Mouse (Mus musculus): Measurements from ENCODE around the gene Mypop. TPM values are rescaled to one million over a fixed set of nuclear protein-coding genes. Genes with fewer than 3 reads are reported as not detected.

Gene Mypop
- polyA plus RNA-seq, 1 experiment from 2014 or later, result 5.5 TPM

DNA sequence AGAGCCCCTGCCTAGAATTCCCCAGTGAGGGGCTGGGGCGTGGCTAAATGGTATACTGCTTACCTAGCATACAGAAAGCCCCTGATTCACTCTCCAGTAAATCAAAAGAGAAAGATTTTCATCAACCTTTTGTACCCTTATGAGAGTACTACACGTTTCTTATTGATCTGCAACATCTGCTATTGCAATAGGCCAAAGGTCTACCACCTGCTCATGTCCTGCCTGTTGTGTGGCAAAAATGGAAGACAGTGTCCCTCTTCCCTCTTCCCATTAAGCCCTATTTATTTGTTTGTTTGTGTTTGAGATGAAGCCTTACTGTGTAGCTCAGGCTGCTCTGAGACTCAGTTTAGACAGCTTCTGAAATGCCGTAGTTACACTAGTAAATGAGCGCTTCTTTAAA, 25.0 kb downstream of the Mypop start:
- DNase-seq (ENCODE audit: low spot score), result no peak

DNA sequence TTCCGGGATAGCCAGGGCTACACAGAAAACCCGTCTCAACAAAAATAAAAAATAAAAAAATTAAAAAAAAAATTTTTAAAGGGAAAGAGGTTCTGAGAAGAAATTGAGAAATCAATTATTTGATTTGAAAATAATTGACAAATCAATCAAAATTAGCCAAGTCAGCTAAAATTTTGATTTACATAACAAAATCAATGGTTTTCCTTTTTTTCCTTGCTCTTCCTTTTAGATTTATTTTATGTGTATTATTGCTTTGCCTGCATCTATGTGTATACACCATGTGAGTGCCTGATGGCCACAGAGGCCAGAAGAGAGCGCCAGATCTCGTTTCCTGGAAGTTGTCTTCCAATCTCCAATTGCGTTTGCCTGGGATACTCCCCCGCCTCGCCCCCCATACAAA, 26.9 kb downstream of the Mypop start:
- DNase-seq (ENCODE audit: low spot score), result no peak

GRCm38 (mm10) chr7:19021048-19021447, 30.0 kb downstream of the Mypop start:
- no peak for DNase-seq (ENCODE audit: low spot score)

GRCm38 (mm10) chr7:19022189-19022958, 31.3 kb downstream of the Mypop start:
- no peak for DNase-seq (ENCODE audit: low spot score)

GRCm38 (mm10) chr7:19023357-19023814, 32.3 kb downstream of the Mypop start, which contains the start of gene Foxa3:
Gene Foxa3, minus strand, starts transcription at chr7:19023538.
- peak; percentile 50 for DNase-seq (ENCODE audit: low spot score)

- DNase-seq (ENCODE audit: low spot score), result peak; percentile 98
These were observed 33.1 kb downstream of the Mypop start, which contains the start of gene Sympk for GRCm38 (mm10) chr7:19024096-19024506. Gene Sympk, plus strand, starts transcription at chr7:19024377.

GRCm38 (mm10) chr7:19024581-19025255, 33.7 kb downstream of the Mypop start:
- no peak for DNase-seq (ENCODE audit: low spot score)

DNA sequence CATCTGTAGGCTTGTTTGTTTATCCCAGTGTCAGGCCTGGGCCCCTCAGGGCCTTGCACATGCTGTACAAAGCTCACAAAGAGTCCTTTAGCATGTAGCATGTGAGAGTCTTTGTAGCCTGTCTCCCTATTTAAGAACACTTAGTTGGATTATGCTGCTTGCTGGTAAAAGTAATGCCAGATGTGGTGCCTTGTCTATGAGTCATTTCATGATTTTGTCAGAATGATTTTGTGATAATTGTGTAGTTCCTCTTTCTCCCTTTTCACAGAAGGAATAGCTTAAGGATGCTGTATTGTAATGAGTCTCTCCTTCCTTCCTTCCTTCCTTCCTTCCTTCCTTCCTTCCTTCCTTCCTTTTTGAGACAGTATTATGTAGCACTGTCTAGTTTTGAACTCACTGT, 37.0 kb downstream of the Mypop start:
- no peak for DNase-seq (ENCODE audit: low spot score)

DNA sequence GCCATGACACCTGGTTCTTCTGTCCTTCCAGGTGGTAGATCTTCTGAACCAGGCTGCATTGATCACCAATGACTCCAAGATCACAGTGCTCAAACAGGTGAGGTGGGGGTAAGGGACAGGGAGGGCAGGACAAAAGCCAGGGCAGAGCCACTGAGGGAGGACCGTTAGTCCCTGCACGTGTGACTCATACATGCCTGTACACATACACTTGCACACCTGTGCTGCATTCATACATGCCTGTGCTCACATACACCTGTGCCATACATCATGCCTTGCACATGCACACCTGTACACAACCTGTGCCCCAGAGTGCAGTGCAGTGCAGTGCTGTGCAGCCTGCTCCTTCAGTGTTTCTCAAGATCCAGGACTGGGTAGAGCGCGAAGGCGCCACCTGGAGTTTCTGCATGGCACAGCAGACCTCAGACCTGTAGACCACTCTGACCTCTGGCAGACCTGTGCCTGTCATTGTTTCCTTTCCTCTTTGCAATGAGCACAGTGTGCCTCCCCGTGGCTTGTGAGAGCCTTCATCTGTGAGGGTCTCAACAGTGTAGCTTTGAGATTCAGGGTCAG, 38.1 kb downstream of the Mypop start:
- peak; percentile 71 for DNase-seq (ENCODE audit: low spot score)

GRCm38 (mm10) chr7:19031641-19032040, 40.6 kb downstream of the Mypop start:
- no peak for DNase-seq (ENCODE audit: low spot score)

GRCm38 (mm10) chr7:19044616-19045015, 53.6 kb downstream of the Mypop start:
- no peak for DNase-seq (ENCODE audit: low spot score)

GRCm38 (mm10) chr7:19046286-19047069, 55.4 kb downstream of the Mypop start:
- DNase-seq (ENCODE audit: low spot score), result no peak

- DNase-seq (ENCODE audit: low spot score), result no peak
These were observed 57.0 kb downstream of the Mypop start for GRCm38 (mm10) chr7:19048006-19048527.

GRCm38 (mm10) chr7:19049252-19049651, 58.2 kb downstream of the Mypop start:
- no peak for DNase-seq (ENCODE audit: low spot score)

- DNase-seq (ENCODE audit: low spot score), result no peak
These were observed 59.1 kb downstream of the Mypop start for GRCm38 (mm10) chr7:19050172-19050571.

DNA sequence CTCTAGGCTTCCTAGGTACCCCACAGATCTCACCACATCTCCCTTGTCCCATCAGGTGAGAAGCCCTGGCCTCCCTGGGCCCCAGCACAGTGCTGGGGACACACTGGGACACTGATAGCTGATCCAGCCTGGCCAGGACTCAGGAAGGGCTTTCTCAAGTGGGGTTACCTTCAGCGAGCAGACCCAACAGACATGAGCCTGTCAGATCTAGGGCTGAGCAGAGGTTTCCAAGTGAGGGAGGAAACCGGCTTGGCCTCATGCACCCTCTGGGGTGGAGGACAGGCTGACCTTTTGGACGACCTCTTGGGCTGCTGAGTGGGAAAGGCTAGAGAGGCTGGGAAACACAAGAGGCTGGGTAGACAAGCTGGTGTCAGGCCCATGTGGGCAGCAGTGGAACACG, 60.1 kb downstream of the Mypop start:
- DNase-seq (ENCODE audit: low spot score), result no peak

Other genes starting within 250 kb of the Mypop start
- gene Psg19, start 192.7 kb upstream of the Mypop start, polyA plus RNA-seq (2015; fragmentation: Nextera tagmentation; extraction: Ambion mirVana), result not detected in 2 replicates
- gene Psg17, start 169.6 kb upstream of the Mypop start, polyA plus RNA-seq (2015; fragmentation: Nextera tagmentation; extraction: Ambion mirVana), result 0.08 TPM in 2 replicates
- 0.26 and 0.44 TPM in 2 replicates for gene Mill2, start 151.3 kb upstream of the Mypop start, polyA plus RNA-seq (2015; fragmentation: Nextera tagmentation; extraction: Ambion mirVana)
- gene Pglyrp1, start 119.9 kb upstream of the Mypop start, polyA plus RNA-seq (2015; fragmentation: Nextera tagmentation; extraction: Ambion mirVana), result 15.6 and 20.7 TPM in 2 replicates
- 29.1 and 31.7 TPM in 2 replicates for gene Ccdc61, start 80.8 kb upstream of the Mypop start, polyA plus RNA-seq (2015; fragmentation: Nextera tagmentation; extraction: Ambion mirVana)
- gene Nova2, start 65.4 kb upstream of the Mypop start, polyA plus RNA-seq (2015; fragmentation: Nextera tagmentation; extraction: Ambion mirVana), result 0.17 and 0.28 TPM in 2 replicates
- gene Nanos2, start 3.8 kb upstream of the Mypop start, polyA plus RNA-seq (2015; fragmentation: Nextera tagmentation; extraction: Ambion mirVana), result not detected in 2 replicates
- gene Irf2bp1, start 12.8 kb downstream of the Mypop start, polyA plus RNA-seq (2015; fragmentation: Nextera tagmentation; extraction: Ambion mirVana), result 18.3 and 20.7 TPM in 2 replicates
- 0.23 and 0.47 TPM in 2 replicates for gene Foxa3, start 32.3 kb downstream of the Mypop start, polyA plus RNA-seq (2015; fragmentation: Nextera tagmentation; extraction: Ambion mirVana)
- 18.5 and 19.6 TPM in 2 replicates for gene Sympk, start 33.1 kb downstream of the Mypop start, polyA plus RNA-seq (2015; fragmentation: Nextera tagmentation; extraction: Ambion mirVana)
- not detected in 2 replicates for gene Rsph6a, start 63.4 kb downstream of the Mypop start, polyA plus RNA-seq (2015; fragmentation: Nextera tagmentation; extraction: Ambion mirVana)
- gene Dmwd, start 85.0 kb downstream of the Mypop start, polyA plus RNA-seq (2015; fragmentation: Nextera tagmentation; extraction: Ambion mirVana), result 4.3 and 5.0 TPM in 2 replicates
- gene Dmpk, start 92.6 kb downstream of the Mypop start, polyA plus RNA-seq (2015; fragmentation: Nextera tagmentation; extraction: Ambion mirVana), result 2.8 and 3.7 TPM in 2 replicates
- 1.2 and 1.5 TPM in 2 replicates for gene Six5, start 103.3 kb downstream of the Mypop start, polyA plus RNA-seq (2015; fragmentation: Nextera tagmentation; extraction: Ambion mirVana)
- 0.70 and 0.72 TPM in 2 replicates for gene Gm4969, start 127.1 kb downstream of the Mypop start, polyA plus RNA-seq (2015; fragmentation: Nextera tagmentation; extraction: Ambion mirVana)
- 16.4 and 16.6 TPM in 2 replicates for gene Fbxo46, start 128.6 kb downstream of the Mypop start, polyA plus RNA-seq (2015; fragmentation: Nextera tagmentation; extraction: Ambion mirVana)
- gene Qpctl, start 158.0 kb downstream of the Mypop start, polyA plus RNA-seq (2015; fragmentation: Nextera tagmentation; extraction: Ambion mirVana), result 10.1 and 11.5 TPM in 2 replicates
- gene Snrpd2, start 158.5 kb downstream of the Mypop start, polyA plus RNA-seq (2015; fragmentation: Nextera tagmentation; extraction: Ambion mirVana), result 154 and 164 TPM in 2 replicates
- 0.10 and 0.25 TPM in 2 replicates for gene Gipr, start 174.9 kb downstream of the Mypop start, polyA plus RNA-seq (2015; fragmentation: Nextera tagmentation; extraction: Ambion mirVana)
- gene Eml2, start 185.2 kb downstream of the Mypop start, polyA plus RNA-seq (2015; fragmentation: Nextera tagmentation; extraction: Ambion mirVana), result 5.7 and 6.1 TPM in 2 replicates
- 0.69 and 0.80 TPM in 2 replicates for gene Gpr4, start 221.3 kb downstream of the Mypop start, polyA plus RNA-seq (2015; fragmentation: Nextera tagmentation; extraction: Ambion mirVana)
- gene Opa3, start 237.1 kb downstream of the Mypop start, polyA plus RNA-seq (2015; fragmentation: Nextera tagmentation; extraction: Ambion mirVana), result 25.4 and 25.7 TPM in 2 replicates